Comparison of ENCODE assay signal across 8 mouse cellular contexts in genomic region chr7:25688810-25689586, GRCm38 (mm10). TPM values are rescaled to one million over a fixed set of nuclear protein-coding genes. Genes with fewer than 3 reads are reported as not detected.
DNase-seq lines count a peak whose midpoint lies in the region; ATAC-seq and TF ChIP-seq lines count a peak whose summit lies in the region.

No protein-coding gene starts in this region.

- ATAC-seq in embryonic facial prominence, embryonic 13.5 days (ENCODE audit: insufficient number of reproducible peaks, insufficient read depth, low FRiP score, low TSS enrichment, low read depth): no peak
- peak; percentile 68 for ATAC-seq in heart, embryonic 15.5 days (replicated peaks; ENCODE audit: insufficient number of reproducible peaks, insufficient read depth, low FRiP score, low read depth)
- peak; percentile 64 for ATAC-seq in megakaryocyte progenitor cell, adult 5-6 weeks (replicated peaks; ENCODE audit: poor library complexity)

- intact Hi-C loops in left cerebral cortex, adult 2 months (cut with DNase I): no loop called here

- H3K9me3 ChIP-seq in embryonic facial prominence, embryonic 13.5 days: no peaks in the 10 kb centered on the region
- no peaks in the 10 kb centered on the region for H3K9me3 ChIP-seq in heart, embryonic 15.5 days (replicated peaks)

- peak overlapping the region; percentile 80 for H3K9ac ChIP-seq in embryonic facial prominence, embryonic 13.5 days
- peak overlapping the region; percentile 81 for H3K9ac ChIP-seq in heart, embryonic 15.5 days

- H3K4me2 ChIP-seq in embryonic facial prominence, embryonic 13.5 days: peak overlapping the region; percentile 88
- H3K4me2 ChIP-seq in heart, embryonic 15.5 days: peak overlapping the region; percentile 88

- H3K4me3 ChIP-seq in left cerebral cortex, adult 2 months: peak overlapping the region; percentile 49
- peak overlapping the region; percentile 65 for H3K4me3 ChIP-seq in embryonic facial prominence, embryonic 13.5 days
- peak overlapping the region; percentile 77 for H3K4me3 ChIP-seq in heart, embryonic 15.5 days

- peaks cover 55% of the 10 kb centered on the region for H3K27me3 ChIP-seq in embryonic facial prominence, embryonic 13.5 days
- peaks cover 11% of the 10 kb centered on the region; the same call in 1 of the 2 replicates for H3K27me3 ChIP-seq in heart, embryonic 15.5 days

- under 1% methylated on average over 50 of the region's 52 CpGs for WGBS in embryonic facial prominence, embryonic 13.5 days
- 1% methylated on average over 48 of the region's 52 CpGs for WGBS in heart, embryonic 15.5 days

- peaks cover 14% of the 10 kb centered on the region for H3K36me3 ChIP-seq in embryonic facial prominence, embryonic 13.5 days
- no peaks in the 10 kb centered on the region; the same call in 1 of the 2 replicates for H3K36me3 ChIP-seq in heart, embryonic 15.5 days

- TF ChIP-seq CTCF in left cerebral cortex, adult 2 months (IDR thresholded peaks at IDR 0.05): no peak

- H3K4me1 ChIP-seq in embryonic facial prominence, embryonic 13.5 days: peaks cover 39% of the 10 kb centered on the region
- peaks cover 34% of the 10 kb centered on the region for H3K4me1 ChIP-seq in heart, embryonic 15.5 days (replicated peaks)

- peak overlapping the region; percentile 29 for H3K27ac ChIP-seq in left cerebral cortex, adult 2 months
- H3K27ac ChIP-seq in embryonic facial prominence, embryonic 13.5 days: no peak overlapping the region
- H3K27ac ChIP-seq in heart, embryonic 15.5 days: peak overlapping the region; percentile 89

- peak in 1 of 2 experiments; percentile 32 for DNase-seq in left cerebral cortex, adult 2 months (ENCODE audit: extremely low spot score in 1 of 2, low spot score in 2 of 2)
- no peak for DNase-seq in left cerebral cortex, adult 18-20 months (ENCODE audit: low spot score in 2 of 2)
- peak; percentile 86 for DNase-seq in kidney, postnatal 14 days
- peak; percentile 86 to 90 for DNase-seq in spleen, postnatal 4 days (ENCODE audit: low spot score in 2 of 2)
- no peak for DNase-seq in cerebellum, adult 9-11 months

RNA-seq across cellular contexts. Expression of gene Tgfb1, which starts 2.2 kb away (rescaled TPM):
- 10 to 100 TPM in 1 of 2 experiments, 1 to 10 TPM in 1; 7.3 to 10.7 TPM for total RNA-seq in left cerebral cortex, adult 2 months (2021)
- total RNA-seq in left cerebral cortex, adult 18-20 months (2021): 1 to 10 TPM; 7.9 to 9.2 TPM
- polyA plus RNA-seq in embryonic facial prominence, embryonic 13.5 days (2015; fragmentation: Nextera tagmentation; extraction: Ambion mirVana): 3.2 and 3.4 TPM in 2 replicates
- polyA plus RNA-seq in heart, embryonic 15.5 days (2015; fragmentation: Nextera tagmentation; extraction: Ambion mirVana): 3.2 and 4.6 TPM in 2 replicates
- 237 and 286 TPM in 2 replicates for total RNA-seq in megakaryocyte progenitor cell, adult 5-6 weeks (2015)
- total RNA-seq in megakaryocyte progenitor cell, adult 5-6 weeks (2017): 35.7 and 35.8 TPM in 2 replicates

RNA-seq across cellular contexts. Expression of gene B9d2, which starts 8.4 kb away (rescaled TPM):
- total RNA-seq in left cerebral cortex, adult 2 months (2021): 10 to 100 TPM; 21.3 to 25.9 TPM
- total RNA-seq in left cerebral cortex, adult 18-20 months (2021): 10 to 100 TPM; 22.9 to 24.3 TPM
- 25.9 and 26.4 TPM in 2 replicates for polyA plus RNA-seq in embryonic facial prominence, embryonic 13.5 days (2015; fragmentation: Nextera tagmentation; extraction: Ambion mirVana)
- polyA plus RNA-seq in heart, embryonic 15.5 days (2015; fragmentation: Nextera tagmentation; extraction: Ambion mirVana): 24.5 and 30.9 TPM in 2 replicates
- 34.4 and 38.7 TPM in 2 replicates for total RNA-seq in megakaryocyte progenitor cell, adult 5-6 weeks (2015)
- 38.2 and 39.8 TPM in 2 replicates for total RNA-seq in megakaryocyte progenitor cell, adult 5-6 weeks (2017)

RNA-seq across cellular contexts. Expression of gene Tmem91, which starts 14.0 kb away (rescaled TPM):
- 10 to 100 TPM; 20.7 to 29.4 TPM for total RNA-seq in left cerebral cortex, adult 2 months (2021)
- total RNA-seq in left cerebral cortex, adult 18-20 months (2021): 10 to 100 TPM; 23.6 to 26.5 TPM
- 3.4 and 3.8 TPM in 2 replicates for polyA plus RNA-seq in embryonic facial prominence, embryonic 13.5 days (2015; fragmentation: Nextera tagmentation; extraction: Ambion mirVana)
- 1.8 and 2.2 TPM in 2 replicates for polyA plus RNA-seq in heart, embryonic 15.5 days (2015; fragmentation: Nextera tagmentation; extraction: Ambion mirVana)
- 0.69 and 1.0 TPM in 2 replicates for total RNA-seq in megakaryocyte progenitor cell, adult 5-6 weeks (2015)
- total RNA-seq in megakaryocyte progenitor cell, adult 5-6 weeks (2017): not detected in 2 replicates

RNA-seq across cellular contexts. Expression of gene Ccdc97, which starts 29.9 kb away (rescaled TPM):
- 10 to 100 TPM; 65.4 to 66.5 TPM for total RNA-seq in left cerebral cortex, adult 2 months (2021)
- 10 to 100 TPM; 59.8 to 61.4 TPM for total RNA-seq in left cerebral cortex, adult 18-20 months (2021)
- polyA plus RNA-seq in embryonic facial prominence, embryonic 13.5 days (2015; fragmentation: Nextera tagmentation; extraction: Ambion mirVana): 24.1 and 26.3 TPM in 2 replicates
- 17.6 and 23.5 TPM in 2 replicates for polyA plus RNA-seq in heart, embryonic 15.5 days (2015; fragmentation: Nextera tagmentation; extraction: Ambion mirVana)
- 25.1 and 27.4 TPM in 2 replicates for total RNA-seq in megakaryocyte progenitor cell, adult 5-6 weeks (2015)
- 10.5 and 18.3 TPM in 2 replicates for total RNA-seq in megakaryocyte progenitor cell, adult 5-6 weeks (2017)

RNA-seq across cellular contexts. Expression of gene Exosc5, which starts 30.0 kb away (rescaled TPM):
- 10 to 100 TPM; 23.3 to 24.0 TPM for total RNA-seq in left cerebral cortex, adult 2 months (2021)
- 10 to 100 TPM; 23.5 to 24.4 TPM for total RNA-seq in left cerebral cortex, adult 18-20 months (2021)
- 72.6 and 86.4 TPM in 2 replicates for polyA plus RNA-seq in embryonic facial prominence, embryonic 13.5 days (2015; fragmentation: Nextera tagmentation; extraction: Ambion mirVana)
- 30.3 and 45.7 TPM in 2 replicates for polyA plus RNA-seq in heart, embryonic 15.5 days (2015; fragmentation: Nextera tagmentation; extraction: Ambion mirVana)
- total RNA-seq in megakaryocyte progenitor cell, adult 5-6 weeks (2015): 80.7 and 84.9 TPM in 2 replicates
- total RNA-seq in megakaryocyte progenitor cell, adult 5-6 weeks (2017): 55.6 and 71.8 TPM in 2 replicates

Comparison
In these comparisons a context has a peak if more than half of its experiments do, and no peak if none do; other contexts are left out.
1. DNase-seq: peak in kidney, postnatal 14 days (single experiment) and spleen, postnatal 4 days (2 of 2); none in left cerebral cortex, adult 18-20 months (0 of 2) and cerebellum, adult 9-11 months (single experiment).
2. RNA of gene Tmem91, which starts 14.0 kb away (total RNA-seq): 20.7 to 29.4 TPM in left cerebral cortex, adult 2 months and 23.6 to 26.5 TPM in left cerebral cortex, adult 18-20 months; 0.69 to 1.0 TPM in megakaryocyte progenitor cell, adult 5-6 weeks; every median in the first group is over 10 times any median in the second.
3. Peak in every context shown above with its lines, with median percentiles within 50 percentile points of each other: H3K4me3 ChIP-seq.